Mouse (Mus musculus): ENCODE results near the gene Atp6v0e2.
"Not testable (repeated sequence)": the region's sequence is repeated elsewhere in the genome, so short reads cannot be mapped to it uniquely, and the experiment has no call there.

The Atp6v0e2 gene
- long read RNA-seq, experiment 1, transcript Atp6v0e2-201 (4 exons, 1,789 nt) = major isoform, 162 of 175 reads
- long read RNA-seq, experiment 1, partial matches to known transcripts = 11 of 175 reads
- long read RNA-seq, experiment 1, other reads (novel, unspliced or antisense) = 0 of 175 reads
- long read RNA-seq, experiment 2, transcript Atp6v0e2-201 (4 exons, 1,789 nt) = major isoform, 250 of 257 reads
- long read RNA-seq, experiment 2, partial matches to known transcripts = 1 of 257 reads
- long read RNA-seq, experiment 2, other reads (novel, unspliced or antisense) = 5 of 257 reads

DNA sequence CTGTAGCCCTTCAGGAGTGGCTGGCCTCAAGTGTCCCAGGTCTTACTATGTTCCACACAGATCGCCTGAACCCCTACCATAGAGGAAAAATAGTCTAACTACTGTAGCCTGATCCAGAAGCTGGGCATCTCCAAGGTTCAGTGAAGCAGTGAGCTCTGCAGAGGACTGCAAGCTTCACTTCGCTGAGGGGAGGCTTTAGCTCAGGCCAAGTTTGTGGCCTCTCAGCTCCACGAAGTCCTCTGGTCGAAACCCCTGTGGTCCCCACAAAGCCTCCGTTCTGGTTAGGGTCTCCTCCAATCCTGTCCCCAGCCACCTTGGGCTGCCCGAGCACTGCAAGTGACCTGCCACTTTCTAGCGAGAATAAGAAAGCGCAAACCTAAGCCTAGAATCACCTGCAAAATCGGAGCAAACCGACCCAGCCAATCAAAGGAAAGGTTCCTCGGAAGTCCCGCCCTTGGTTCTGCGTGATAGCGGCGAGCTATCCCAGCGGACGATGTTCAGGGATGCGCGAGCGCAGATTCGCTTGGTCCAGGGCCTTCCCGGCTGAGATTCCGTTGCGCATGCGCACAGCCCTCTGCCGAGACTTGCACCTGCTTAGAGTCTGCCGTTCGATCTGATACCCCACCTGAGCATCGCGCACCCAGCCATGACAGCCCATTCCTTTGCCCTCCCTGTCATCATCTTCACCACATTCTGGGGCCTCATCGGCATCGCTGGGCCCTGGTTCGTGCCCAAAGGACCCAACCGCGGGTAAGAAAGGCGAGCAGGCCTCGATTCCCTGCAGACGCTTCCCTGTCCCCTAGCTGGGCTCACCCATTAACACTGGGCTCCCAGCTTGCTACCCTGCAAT is at the start of gene Atp6v0e2:
Gene Atp6v0e2, plus strand, starts transcription at position 511 of the 850 bp plus-strand sequence.
- intact Hi-C loops (cut with DNase I) = loop anchor here (10.0 kb wide), 1 partner anchor 363 kb away; no protein-coding TSS in a partner anchor

GRCm38 (mm10) chr6:48487747-48488725 is 49.4 kb upstream of the Atp6v0e2 start:
- intact Hi-C loops (cut with DNase I) = no loop called here

- intact Hi-C loops (cut with DNase I) = no loop called here
Measured at GRCm38 (mm10) chr6:48489741-48490140, 47.7 kb upstream of the Atp6v0e2 start.

DNA sequence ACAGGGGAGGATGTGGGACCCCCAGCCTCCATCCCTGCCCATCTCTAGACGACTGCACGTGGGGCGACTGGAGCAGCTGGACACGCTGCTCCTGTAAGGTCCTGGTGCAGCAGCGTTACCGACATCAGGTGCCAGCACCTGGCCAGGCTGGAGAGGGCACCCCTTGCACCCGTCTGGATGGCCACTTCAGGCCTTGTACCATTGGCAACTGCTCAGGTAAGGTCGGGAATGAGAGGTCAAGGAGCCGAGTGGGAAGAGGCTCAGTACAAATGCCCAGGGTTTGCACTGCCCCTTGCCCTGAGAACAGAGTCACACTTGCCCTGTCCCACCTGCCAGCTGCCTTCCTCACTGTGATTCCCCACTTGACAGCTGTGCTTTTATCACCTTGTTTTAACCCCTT is 46.1 kb upstream of the Atp6v0e2 start:
- intact Hi-C loops (cut with DNase I) = no loop called here

DNA sequence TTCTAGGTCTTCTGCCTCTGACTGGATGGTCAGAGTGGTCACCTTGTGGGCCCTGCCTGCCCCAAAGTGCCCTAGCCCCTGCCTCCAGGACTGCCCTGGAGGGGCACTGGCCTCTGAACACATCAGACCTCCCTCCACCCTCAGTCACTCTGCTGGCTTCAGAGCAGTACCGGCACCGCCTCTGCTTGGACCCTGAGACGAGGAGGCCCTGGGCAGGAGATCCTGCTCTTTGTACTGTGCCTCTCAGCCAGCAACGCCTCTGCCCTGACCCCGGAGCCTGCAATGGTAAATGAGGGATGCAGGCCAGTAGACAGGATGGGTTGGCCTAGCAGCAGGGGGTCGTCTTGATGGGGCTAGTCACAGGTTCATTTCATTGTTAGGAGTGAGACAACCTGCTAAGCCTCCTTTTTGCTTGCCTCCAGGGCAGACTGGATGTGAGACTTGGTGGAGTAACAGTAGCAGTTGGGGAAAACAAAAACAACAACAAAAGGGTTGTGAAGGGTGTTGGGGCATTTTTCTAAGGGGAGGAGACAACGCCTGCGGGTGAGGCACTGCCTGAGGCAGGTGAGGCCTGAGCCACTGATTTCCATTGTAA is 44.2 kb upstream of the Atp6v0e2 start:
- intact Hi-C loops (cut with DNase I) = no loop called here

GRCm38 (mm10) chr6:48497521-48497920 is 39.9 kb upstream of the Atp6v0e2 start:
- intact Hi-C loops (cut with DNase I) = no loop called here

- intact Hi-C loops (cut with DNase I) = no loop called here
Measured at GRCm38 (mm10) chr6:48503847-48504240, 33.6 kb upstream of the Atp6v0e2 start.

GRCm38 (mm10) chr6:48504241-48504854 is 33.1 kb upstream of the Atp6v0e2 start:
- intact Hi-C loops (cut with DNase I) = no loop called here

- intact Hi-C loops (cut with DNase I) = no loop called here
Measured at GRCm38 (mm10) chr6:48508087-48508486, 29.3 kb upstream of the Atp6v0e2 start.

DNA sequence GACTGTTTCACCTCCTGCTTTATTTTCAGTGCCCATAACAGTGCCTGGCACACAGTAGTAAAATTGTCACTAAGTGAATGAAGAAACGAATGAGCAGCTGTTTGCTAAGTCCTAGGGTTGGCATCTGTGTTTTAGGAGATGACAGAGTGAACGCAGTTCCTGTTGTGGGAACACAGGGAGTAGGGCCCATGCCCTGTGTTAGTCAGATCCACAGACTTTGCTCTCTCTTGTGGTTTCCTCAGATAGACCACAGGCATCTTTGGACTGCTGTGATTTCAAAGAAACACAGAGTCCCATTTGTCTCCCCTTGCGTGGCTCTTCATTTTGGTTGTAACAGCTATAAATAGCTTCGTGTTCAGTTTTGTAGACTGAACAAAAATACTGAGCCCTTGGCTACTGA is 27.0 kb upstream of the Atp6v0e2 start:
- intact Hi-C loops (cut with DNase I) = no loop called here

GRCm38 (mm10) chr6:48511861-48512260 is 25.6 kb upstream of the Atp6v0e2 start:
- intact Hi-C loops (cut with DNase I) = no loop called here

DNA sequence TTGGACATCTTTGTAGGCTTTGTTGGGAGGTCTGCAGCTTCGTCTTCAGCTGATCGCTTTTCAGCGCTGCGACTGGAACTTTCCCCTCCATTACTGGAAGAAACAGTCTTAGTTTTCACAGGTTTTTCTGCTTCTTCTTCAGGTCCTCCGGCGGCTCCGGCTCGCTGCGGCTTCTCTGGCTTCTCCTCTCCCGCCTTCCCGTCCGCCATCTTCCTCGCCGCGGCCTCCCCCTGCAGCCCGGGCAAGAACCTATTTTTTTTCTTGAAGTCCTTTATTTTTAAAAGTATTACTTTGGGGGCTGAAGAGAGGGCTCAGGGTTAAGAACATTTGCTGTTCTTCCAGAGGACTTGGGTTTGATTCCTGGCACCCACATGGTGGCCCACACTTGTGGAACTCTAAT is 12.5 kb upstream of the Atp6v0e2 start:
- intact Hi-C loops (cut with DNase I) = not testable (repeated sequence)

DNA sequence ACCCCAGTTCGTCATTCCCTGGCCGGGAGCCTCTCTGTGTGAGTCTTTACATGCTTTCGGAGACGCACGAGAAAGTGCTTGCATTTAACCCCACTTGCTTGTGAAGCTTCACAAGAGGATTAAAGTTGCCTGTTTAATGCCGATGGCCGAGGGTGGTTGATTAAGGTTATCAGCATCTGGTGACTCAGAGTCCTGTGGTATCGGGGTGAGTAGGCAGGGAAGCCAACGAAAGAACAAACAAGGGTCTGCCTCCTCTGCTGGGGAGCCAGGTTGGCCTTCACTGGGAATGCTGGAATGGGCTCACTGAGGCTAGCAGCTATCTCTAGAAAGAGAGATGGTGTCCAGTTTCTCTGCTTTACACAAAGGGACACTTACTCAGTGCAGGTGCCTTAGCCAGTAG is 9.5 kb upstream of the Atp6v0e2 start:
- intact Hi-C loops (cut with DNase I) = no loop called here

DNA sequence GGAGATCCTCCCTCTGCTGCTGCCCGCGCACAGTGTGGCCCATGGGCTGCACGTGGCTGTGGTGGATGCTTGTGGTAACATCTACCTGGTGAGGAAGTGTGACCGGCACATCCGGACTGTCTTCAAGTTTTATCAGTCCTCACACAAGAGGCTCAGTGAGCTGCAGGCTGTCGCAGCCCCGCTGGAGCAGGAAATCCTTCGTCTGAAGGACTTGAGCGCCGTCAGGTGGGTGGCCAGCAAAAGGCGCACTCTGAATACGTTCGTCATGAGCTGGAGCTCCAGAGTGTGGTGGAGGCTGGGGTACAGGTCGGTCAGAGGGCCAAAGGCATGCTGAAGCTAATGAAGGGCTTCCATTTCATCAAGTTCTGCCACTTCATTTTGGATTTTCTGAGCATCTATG is 8.2 kb upstream of the Atp6v0e2 start:
- intact Hi-C loops (cut with DNase I) = no loop called here

GRCm38 (mm10) chr6:48529871-48530440 is 7.5 kb upstream of the Atp6v0e2 start:
- intact Hi-C loops (cut with DNase I) = loop anchor here (10.0 kb wide), 1 partner anchor 355 kb away; no protein-coding TSS in a partner anchor

GRCm38 (mm10) chr6:48530862-48531261 is 6.6 kb upstream of the Atp6v0e2 start:
- intact Hi-C loops (cut with DNase I) = loop anchor here (10.0 kb wide), 1 partner anchor 356 kb away; no protein-coding TSS in a partner anchor

GRCm38 (mm10) chr6:48533475-48533874 is 3.9 kb upstream of the Atp6v0e2 start:
- intact Hi-C loops (cut with DNase I) = loop anchor here (10.0 kb wide), 1 partner anchor 359 kb away; no protein-coding TSS in a partner anchor

- intact Hi-C loops (cut with DNase I) = loop anchor here (10.0 kb wide), 1 partner anchor 360 kb away; no protein-coding TSS in a partner anchor
Measured at GRCm38 (mm10) chr6:48534913-48535312, 2.5 kb upstream of the Atp6v0e2 start.

DNA sequence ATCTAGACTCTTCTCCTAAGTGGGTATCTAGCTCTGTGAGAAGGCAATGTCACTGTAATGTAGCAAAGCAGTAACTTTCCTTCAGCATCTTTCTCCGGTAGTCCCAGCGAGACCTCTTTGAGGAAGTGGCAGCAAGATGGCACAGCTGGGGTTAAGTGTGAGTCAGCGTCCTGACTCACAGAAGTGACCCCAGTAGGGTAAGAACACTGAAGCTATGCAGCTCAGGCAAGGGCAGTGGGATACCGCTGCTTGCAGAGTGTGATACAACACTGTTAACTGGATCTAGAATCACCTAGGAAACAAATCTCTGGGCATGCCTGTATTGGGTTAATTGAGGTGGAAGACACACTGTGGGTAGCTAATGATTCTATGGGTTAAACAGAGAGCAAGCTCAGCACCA is 1.3 kb upstream of the Atp6v0e2 start:
- intact Hi-C loops (cut with DNase I) = loop anchor here (10.0 kb wide), 1 partner anchor 361 kb away; no protein-coding TSS in a partner anchor

Measured in adrenal gland (tissue).